Mouse (Mus musculus) stomach, embryonic 15.5 days (tissue): ENCODE results near the gene Slc24a3. TPM values are rescaled to one million over a fixed set of nuclear protein-coding genes. Genes with fewer than 3 reads are reported as not detected.

Experiments
- ATAC-seq: fragments of 200-750 bp; cut with Nextera tagmentation; 2 replicates; pipeline ENCODE4 v1.8.0; 2017; ENCODE audit warnings: low read depth, moderate number of reproducible peaks, moderate TSS enrichment; ENCODE audit not compliant: insufficient read depth, low FRiP score
- H3K27ac ChIP-seq: fragments of 300-500 bp; sonication (generic); 2 replicates; pipeline ENCODE4 v1.5.1; 2015; ENCODE audit warnings: mild to moderate bottlenecking, inconsistent platforms
- H3K27me3 ChIP-seq: fragments of 300-500 bp; sonication (generic); replicated peaks from 2 replicates; pipeline ENCODE4 v1.6.1; 2015; ENCODE audit warnings: inconsistent platforms
- H3K36me3 ChIP-seq: fragments of 300-500 bp; sonication (generic); 2 replicates; pipeline ENCODE4 v1.6.1; 2015; ENCODE audit warnings: inconsistent platforms
- H3K4me1 ChIP-seq: fragments of 300-500 bp; sonication (generic); 2 replicates; pipeline ENCODE4 v1.6.1; 2015; ENCODE audit warnings: inconsistent platforms
- H3K4me2 ChIP-seq: fragments of 300-500 bp; sonication (generic); 2 replicates; pipeline ENCODE4 v1.6.1; 2015; ENCODE audit warnings: mild to moderate bottlenecking, inconsistent platforms
- H3K4me3 ChIP-seq: fragments of 300-500 bp; sonication (generic); replicated peaks from 2 replicates; pipeline ENCODE4 v1.5.1; 2015; ENCODE audit warnings: inconsistent platforms
- H3K9ac ChIP-seq: fragments of 300-500 bp; sonication (generic); 2 replicates; pipeline ENCODE4 v1.6.1; 2015; ENCODE audit warnings: inconsistent platforms
- H3K9me3 ChIP-seq: fragments of 300-500 bp; sonication (generic); 2 replicates; pipeline ENCODE4 v1.6.1; 2016; ENCODE audit warnings: inconsistent platforms
- WGBS: fragments of 180-500 bp; shearing (Covaris S2); methylation state at CpG from one replicate; pipeline ENCODE4 v1.1.7; 2015; 5-methylcytosine and 5-hydroxymethylcytosine counted together
- polyA plus RNA-seq: library from polyadenylated mRNA; unstranded; fragments of >200 nt; fragmentation: Nextera tagmentation; extraction: Ambion mirVana; gene quantifications from 2 replicates; pipeline ENCODE4 v1.2.1, GENCODE M21; 2015

Gene Slc24a3
- 5.4 and 5.8 TPM in 2 replicates for polyA plus RNA-seq

GRCm38 (mm10) chr2:145167664-145168360, at the start of gene Slc24a3:
TSS of gene Slc24a3 (plus strand) at chr2:145167754.
- Histone ChIP-seq H3K4me3 (peak within 1 kb of the TSS; percentile 67), H3K4me1 (no peaks in the 10 kb centered on the region), H3K27ac (peak within 1 kb of the TSS; percentile 77), H3K27me3 (0 out of 2 replicates have a peak, but pooled peaks cover 7% of the 10 kb centered on the region), H3K9me3 (no peaks in the 10 kb centered on the region), H3K9ac (peak within 1 kb of the TSS; percentile 48), H3K36me3 (no peaks in the 10 kb centered on the region), H3K4me2 (peak within 1 kb of the TSS; percentile 85)
- peak; percentile 86 for ATAC-seq
- WGBS: 0% methylated on average over 45 of the region's 100 CpGs

- Histone ChIP-seq H3K9me3 (no peaks in the 10 kb centered on the region), H3K4me3 (no peak overlapping the region), H3K4me1 (no peaks in the 10 kb centered on the region), H3K9ac (no peak overlapping the region), H3K27ac (no peak overlapping the region), H3K27me3 (no peaks in the 10 kb centered on the region), H3K36me3 (no peaks in the 10 kb centered on the region), H3K4me2 (no peak overlapping the region)
- 71% methylated on average over 5 of the region's 5 CpGs for WGBS
- ATAC-seq: no peak
Observed at GRCm38 (mm10) chr2:145117762-145118161, 49.8 kb upstream of the Slc24a3 start.

GRCm38 (mm10) chr2:145127747-145128146, 39.8 kb upstream of the Slc24a3 start:
- 85% methylated on average over 3 of the region's 3 CpGs for WGBS

GRCm38 (mm10) chr2:145136625-145137291, 30.8 kb upstream of the Slc24a3 start:
- H3K9me3 ChIP-seq: no peaks in the 10 kb centered on the region
- 80% methylated on average over 4 of the region's 4 CpGs for WGBS
- H3K4me3 ChIP-seq: no peak overlapping the region
- no peaks in the 10 kb centered on the region for H3K27me3 ChIP-seq
- H3K27ac ChIP-seq: no peak overlapping the region
- ATAC-seq: no peak
- H3K9ac ChIP-seq: no peak overlapping the region
- no peaks in the 10 kb centered on the region for H3K36me3 ChIP-seq
- no peaks in the 10 kb centered on the region for H3K4me1 ChIP-seq
- no peak overlapping the region for H3K4me2 ChIP-seq

More at GRCm38 (mm10) chr2:145127747-145128146, 39.8 kb upstream of the Slc24a3 start:
- H3K4me1 ChIP-seq: no peaks in the 10 kb centered on the region
- H3K9me3 ChIP-seq: no peaks in the 10 kb centered on the region
- no peak overlapping the region for H3K9ac ChIP-seq
- H3K4me2 ChIP-seq: no peak overlapping the region
- no peaks in the 10 kb centered on the region for H3K36me3 ChIP-seq
- H3K27ac ChIP-seq: no peak overlapping the region
- ATAC-seq: no peak
- H3K4me3 ChIP-seq: no peak overlapping the region
- no peaks in the 10 kb centered on the region for H3K27me3 ChIP-seq

- Histone ChIP-seq H3K4me2 (no peak overlapping the region), H3K4me1 (no peaks in the 10 kb centered on the region), H3K9ac (no peak overlapping the region), H3K27me3 (no peaks in the 10 kb centered on the region), H3K9me3 (no peaks in the 10 kb centered on the region), H3K27ac (no peak overlapping the region), H3K36me3 (no peaks in the 10 kb centered on the region), H3K4me3 (no peak overlapping the region)
- 76% methylated on average over 1 of the region's 1 CpGs for WGBS
- ATAC-seq: no peak
Observed at GRCm38 (mm10) chr2:145150407-145150806, 17.1 kb upstream of the Slc24a3 start.

GRCm38 (mm10) chr2:145150821-145151220, 16.7 kb upstream of the Slc24a3 start:
- Histone ChIP-seq H3K4me3 (no peak overlapping the region), H3K9ac (no peak overlapping the region), H3K9me3 (no peaks in the 10 kb centered on the region), H3K27me3 (no peaks in the 10 kb centered on the region), H3K4me1 (no peaks in the 10 kb centered on the region), H3K27ac (no peak overlapping the region), H3K4me2 (no peak overlapping the region), H3K36me3 (no peaks in the 10 kb centered on the region)
- ATAC-seq: no peak
- WGBS: 82% methylated on average over 3 of the region's 3 CpGs

- Histone ChIP-seq H3K4me1 (no peaks in the 10 kb centered on the region), H3K36me3 (no peaks in the 10 kb centered on the region), H3K27me3 (no peaks in the 10 kb centered on the region), H3K9me3 (no peaks in the 10 kb centered on the region), H3K27ac (no peak overlapping the region), H3K9ac (no peak overlapping the region), H3K4me2 (no peak overlapping the region), H3K4me3 (no peak overlapping the region)
- no peak for ATAC-seq
- WGBS: 63% methylated on average over 1 of the region's 1 CpGs
Observed at GRCm38 (mm10) chr2:145152281-145152680, 15.3 kb upstream of the Slc24a3 start.

- no peaks in the 10 kb centered on the region for H3K27me3 ChIP-seq
- no peak overlapping the region for H3K27ac ChIP-seq
- no peak for ATAC-seq
- H3K9me3 ChIP-seq: no peaks in the 10 kb centered on the region
- no peaks in the 10 kb centered on the region for H3K36me3 ChIP-seq
- H3K4me2 ChIP-seq: no peak overlapping the region
- H3K4me1 ChIP-seq: no peaks in the 10 kb centered on the region
- no peak overlapping the region for H3K4me3 ChIP-seq
- H3K9ac ChIP-seq: no peak overlapping the region
- 61% methylated on average over 1 of the region's 1 CpGs for WGBS
Observed at GRCm38 (mm10) chr2:145158972-145159371, 8.6 kb upstream of the Slc24a3 start.

GRCm38 (mm10) chr2:145161046-145161700, 6.4 kb upstream of the Slc24a3 start:
- Histone ChIP-seq H3K27ac (no peak overlapping the region), H3K9me3 (no peaks in the 10 kb centered on the region), H3K9ac (no peak overlapping the region), H3K4me3 (no peak overlapping the region), H3K4me2 (no peak overlapping the region), H3K27me3 (no peaks in the 10 kb centered on the region), H3K4me1 (no peaks in the 10 kb centered on the region), H3K36me3 (no peaks in the 10 kb centered on the region)
- 27% methylated on average over 12 of the region's 12 CpGs for WGBS
- ATAC-seq: no peak

- H3K4me3 ChIP-seq: no peak overlapping the region
- 77% methylated on average over 5 of the region's 5 CpGs for WGBS
- no peaks in the 10 kb centered on the region for H3K4me1 ChIP-seq
- no peak for ATAC-seq
- no peak overlapping the region for H3K27ac ChIP-seq
- H3K9me3 ChIP-seq: no peaks in the 10 kb centered on the region
- H3K36me3 ChIP-seq: no peaks in the 10 kb centered on the region
- H3K9ac ChIP-seq: no peak overlapping the region
- no peak overlapping the region for H3K4me2 ChIP-seq
- H3K27me3 ChIP-seq: 0 out of 2 replicates have a peak, but pooled peaks cover 1% of the 10 kb centered on the region
Observed at GRCm38 (mm10) chr2:145164086-145164485, 3.5 kb upstream of the Slc24a3 start.

- no peak for ATAC-seq
- H3K9me3 ChIP-seq: no peaks in the 10 kb centered on the region
- H3K4me3 ChIP-seq: no peak overlapping the region
- no peak overlapping the region for H3K4me2 ChIP-seq
- H3K4me1 ChIP-seq: no peaks in the 10 kb centered on the region
- H3K27me3 ChIP-seq: 0 out of 2 replicates have a peak, but pooled peaks cover 6% of the 10 kb centered on the region
- 27% methylated on average over 4 of the region's 4 CpGs for WGBS
- H3K27ac ChIP-seq: no peak overlapping the region
- no peak overlapping the region for H3K9ac ChIP-seq
- no peaks in the 10 kb centered on the region for H3K36me3 ChIP-seq
Observed at GRCm38 (mm10) chr2:145164562-145164961, 3.0 kb upstream of the Slc24a3 start.

GRCm38 (mm10) chr2:145165076-145165475, 2.5 kb upstream of the Slc24a3 start:
- no peaks in the 10 kb centered on the region for H3K9me3 ChIP-seq
- ATAC-seq: no peak
- H3K4me3 ChIP-seq: no peak overlapping the region
- 0 out of 2 replicates have a peak, but pooled peaks cover 7% of the 10 kb centered on the region for H3K27me3 ChIP-seq
- H3K4me1 ChIP-seq: no peaks in the 10 kb centered on the region
- H3K27ac ChIP-seq: no peak overlapping the region
- no peak overlapping the region for H3K4me2 ChIP-seq
- 72% methylated on average over 3 of the region's 3 CpGs for WGBS
- H3K36me3 ChIP-seq: no peaks in the 10 kb centered on the region
- no peak overlapping the region for H3K9ac ChIP-seq
